Mouse (Mus musculus): Measurements from ENCODE around the gene D430041D05Rik. TPM values are rescaled to one million over a fixed set of nuclear protein-coding genes. Genes with fewer than 3 reads are reported as not detected.
A peak's percentile ranks its signal among the peaks of the same experiment; 100 is the strongest.

D430041D05Rik gene
- polyA plus RNA-seq, 1 experiment from 2014 or later = 7.9 TPM

DNA sequence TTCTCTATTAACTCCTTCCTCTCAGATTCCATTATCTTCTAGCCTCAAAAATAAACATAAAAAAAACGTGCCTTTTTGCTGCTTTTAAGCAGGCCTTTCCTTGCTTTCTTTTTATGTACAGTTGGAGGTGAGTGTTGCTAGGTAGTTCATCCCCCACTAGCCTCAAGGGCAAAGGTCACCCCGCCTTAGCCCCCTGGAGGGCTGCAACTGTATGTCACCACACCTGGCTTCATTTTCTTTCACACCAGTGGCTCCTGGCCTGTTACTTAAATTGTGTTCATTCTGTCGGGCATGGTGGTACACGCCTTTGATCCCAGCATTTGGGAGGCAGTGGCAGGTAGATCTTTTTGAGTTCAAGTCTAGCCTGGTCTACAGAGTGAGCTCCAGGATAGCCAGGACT is 31.5 kb upstream of the D430041D05Rik start:
- Histone ChIP-seq H3K27me3 (replicated peaks; ENCODE audit: control insufficient read depth, insufficient read depth, low read length) (no peaks in the 10 kb centered on the region), H3K36me3 (ENCODE audit: control insufficient read depth, insufficient read depth, low read length) (peaks cover 12% of the 10 kb centered on the region; the same call in 1 of the 2 replicates), H3K4me3 (ENCODE audit: low read depth, low read length) (no peak overlapping the region), H3K4me1 (ENCODE audit: control insufficient read depth, insufficient read depth, low read length) (no peaks in the 10 kb centered on the region), H3K9ac (ENCODE audit: low read length) (no peak overlapping the region), H3K27ac (ENCODE audit: low read depth, low read length) (no peak overlapping the region), H3K9me3 (replicated peaks; ENCODE audit: control insufficient read depth, low read length) (no peaks in the 10 kb centered on the region), H3K4me2 (ENCODE audit: low read length) (no peak overlapping the region)
- WGBS = 65% methylated on average over 4 of the region's 4 CpGs
- DNase-seq (ENCODE audit: low spot score) (no peak), ATAC-seq (no peak)

DNA sequence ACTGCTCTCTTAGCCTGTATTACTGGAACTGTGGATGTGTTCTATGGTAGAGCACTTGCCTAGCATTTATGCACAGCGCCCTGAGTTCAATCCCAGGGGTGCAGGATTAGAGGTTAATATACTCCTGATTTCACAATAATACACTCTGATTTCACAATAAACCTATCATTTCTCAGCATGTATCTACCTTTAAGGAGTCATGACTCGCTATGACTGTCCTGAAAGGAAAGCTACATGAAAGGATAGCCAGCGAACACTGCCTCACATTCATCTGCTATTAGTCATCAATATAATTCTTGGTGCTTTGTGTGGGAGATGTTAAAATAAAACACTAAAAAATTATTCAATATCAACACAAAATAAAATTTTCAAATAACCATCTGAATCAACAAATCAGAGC is 25.4 kb upstream of the D430041D05Rik start:
- Histone ChIP-seq H3K27ac (ENCODE audit: low read depth, low read length) (no peak overlapping the region), H3K36me3 (ENCODE audit: control insufficient read depth, insufficient read depth, low read length) (peaks cover 54% of the 10 kb centered on the region), H3K4me2 (ENCODE audit: low read length) (no peak overlapping the region), H3K4me3 (ENCODE audit: low read depth, low read length) (no peak overlapping the region), H3K4me1 (ENCODE audit: control insufficient read depth, insufficient read depth, low read length) (no peaks in the 10 kb centered on the region), H3K9me3 (replicated peaks; ENCODE audit: control insufficient read depth, low read length) (no peaks in the 10 kb centered on the region), H3K27me3 (replicated peaks; ENCODE audit: control insufficient read depth, insufficient read depth, low read length) (no peaks in the 10 kb centered on the region), H3K9ac (ENCODE audit: low read length) (no peak overlapping the region)
- WGBS = 93% methylated on average over 3 of the region's 3 CpGs
- DNase-seq (ENCODE audit: low spot score) = no peak
- no peak for ATAC-seq

DNA sequence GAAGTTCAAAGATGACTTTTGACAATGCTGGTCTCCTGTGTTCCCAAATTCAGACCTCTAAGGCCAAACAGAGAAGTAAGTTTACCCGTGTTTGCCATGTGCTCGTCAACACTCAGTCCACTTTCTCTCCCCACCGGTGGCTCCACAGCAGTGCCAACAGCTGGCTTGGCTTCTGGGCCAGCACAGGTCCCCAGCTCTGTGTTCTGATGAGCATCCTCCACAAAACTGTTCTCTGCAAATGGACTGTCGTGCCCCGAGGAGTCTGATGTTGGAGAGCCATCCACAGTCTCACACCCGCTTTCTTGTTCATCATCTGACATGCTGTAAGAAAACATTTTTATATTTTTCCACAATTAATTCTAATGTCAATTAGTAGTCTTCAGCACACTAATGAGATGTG is 20.3 kb upstream of the D430041D05Rik start:
- H3K4me2 ChIP-seq (ENCODE audit: low read length) = no peak overlapping the region
- 91% methylated on average over 6 of the region's 6 CpGs for WGBS
- H3K4me3 ChIP-seq (ENCODE audit: low read depth, low read length) = no peak overlapping the region
- DNase-seq (ENCODE audit: low spot score) (no peak), ATAC-seq (no peak)
- no peaks in the 10 kb centered on the region for H3K27me3 ChIP-seq (replicated peaks; ENCODE audit: control insufficient read depth, insufficient read depth, low read length)
- no peak overlapping the region for H3K9ac ChIP-seq (ENCODE audit: low read length)
- no peaks in the 10 kb centered on the region for H3K4me1 ChIP-seq (ENCODE audit: control insufficient read depth, insufficient read depth, low read length)
- H3K36me3 ChIP-seq (ENCODE audit: control insufficient read depth, insufficient read depth, low read length) = peaks cover 43% of the 10 kb centered on the region
- H3K9me3 ChIP-seq (replicated peaks; ENCODE audit: control insufficient read depth, low read length) = no peaks in the 10 kb centered on the region
- no peak overlapping the region for H3K27ac ChIP-seq (ENCODE audit: low read depth, low read length)

DNA sequence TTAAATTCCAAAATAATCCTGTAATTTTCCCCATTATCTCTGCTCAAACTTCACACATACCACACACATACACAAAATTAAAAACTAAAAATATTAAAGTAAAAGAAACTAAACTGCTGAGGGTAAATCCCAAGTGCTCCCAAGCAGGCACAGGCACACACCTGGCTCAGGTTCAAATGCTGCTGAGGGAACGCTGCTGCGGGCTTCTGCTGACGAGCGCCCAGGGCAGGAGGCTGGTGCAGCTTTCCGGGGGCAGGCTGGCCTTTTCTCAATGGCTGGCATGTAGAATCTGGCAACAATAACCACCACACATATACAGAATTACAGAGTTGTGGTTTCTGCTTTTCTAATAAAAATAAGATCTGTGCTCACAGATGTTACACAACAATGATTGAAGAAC is 19.8 kb upstream of the D430041D05Rik start:
- Histone ChIP-seq H3K9ac (ENCODE audit: low read length) (no peak overlapping the region), H3K36me3 (ENCODE audit: control insufficient read depth, insufficient read depth, low read length) (peaks cover 38% of the 10 kb centered on the region), H3K9me3 (replicated peaks; ENCODE audit: control insufficient read depth, low read length) (no peaks in the 10 kb centered on the region), H3K27ac (ENCODE audit: low read depth, low read length) (no peak overlapping the region), H3K4me1 (ENCODE audit: control insufficient read depth, insufficient read depth, low read length) (no peaks in the 10 kb centered on the region), H3K4me3 (ENCODE audit: low read depth, low read length) (no peak overlapping the region), H3K27me3 (replicated peaks; ENCODE audit: control insufficient read depth, insufficient read depth, low read length) (no peaks in the 10 kb centered on the region), H3K4me2 (ENCODE audit: low read length) (no peak overlapping the region)
- ATAC-seq (no peak), DNase-seq (ENCODE audit: low spot score) (no peak)
- WGBS = 78% methylated on average over 5 of the region's 5 CpGs

DNA sequence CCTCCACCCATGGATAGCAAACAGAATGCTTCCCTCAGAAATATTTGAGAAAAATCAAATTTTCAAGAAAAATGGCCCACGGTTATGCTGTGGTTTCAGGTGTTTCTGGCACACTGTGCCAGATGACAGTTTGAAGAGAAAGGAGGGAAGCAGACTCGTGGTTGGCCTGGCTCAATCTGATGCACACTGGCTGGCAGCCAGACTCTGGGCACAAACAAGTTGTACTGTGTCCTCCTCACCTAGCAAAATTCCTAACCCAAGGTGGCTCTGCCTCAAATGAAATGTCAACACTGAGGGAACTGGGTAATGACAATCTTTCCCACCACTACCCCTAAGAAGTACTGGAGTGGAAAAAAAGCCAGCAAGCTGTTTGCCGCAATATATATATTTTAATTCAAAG is 15.3 kb upstream of the D430041D05Rik start:
- no peaks in the 10 kb centered on the region for H3K4me1 ChIP-seq (ENCODE audit: control insufficient read depth, insufficient read depth, low read length)
- H3K4me3 ChIP-seq (ENCODE audit: low read depth, low read length) = no peak overlapping the region
- no peak overlapping the region for H3K27ac ChIP-seq (ENCODE audit: low read depth, low read length)
- H3K4me2 ChIP-seq (ENCODE audit: low read length) = no peak overlapping the region
- DNase-seq (ENCODE audit: low spot score) (no peak), ATAC-seq (no peak)
- no peaks in the 10 kb centered on the region for H3K9me3 ChIP-seq (replicated peaks; ENCODE audit: control insufficient read depth, low read length)
- H3K27me3 ChIP-seq (replicated peaks; ENCODE audit: control insufficient read depth, insufficient read depth, low read length) = no peaks in the 10 kb centered on the region
- H3K36me3 ChIP-seq (ENCODE audit: control insufficient read depth, insufficient read depth, low read length) = peaks cover 11% of the 10 kb centered on the region
- no peak overlapping the region for H3K9ac ChIP-seq (ENCODE audit: low read length)
- 69% methylated on average over 3 of the region's 3 CpGs for WGBS

DNA sequence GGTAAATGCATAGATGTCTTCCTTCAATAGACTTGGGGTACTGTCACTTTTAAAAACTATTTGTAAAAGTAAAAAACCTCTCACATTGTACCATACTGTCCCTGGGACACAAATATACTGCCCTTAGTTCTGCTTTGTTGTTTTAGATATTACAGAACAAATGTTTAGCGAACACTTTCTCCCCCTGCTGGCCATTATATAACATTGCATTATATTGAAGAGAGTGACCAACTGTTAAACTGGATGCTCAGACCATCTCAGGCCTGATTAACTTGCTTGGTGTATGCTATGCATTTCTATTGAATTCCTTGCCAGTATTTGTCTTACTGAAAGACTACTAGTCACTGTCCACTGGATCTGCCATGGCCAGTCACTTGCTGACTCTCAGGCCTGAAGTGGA is 11.4 kb upstream of the D430041D05Rik start:
- H3K9me3 ChIP-seq (replicated peaks; ENCODE audit: control insufficient read depth, low read length) = no peaks in the 10 kb centered on the region
- DNase-seq (ENCODE audit: low spot score) (peak; percentile 79), ATAC-seq (peak; percentile 54)
- H3K4me3 ChIP-seq (ENCODE audit: low read depth, low read length) = no peak overlapping the region
- 6% methylated on average over 1 of the region's 1 CpGs for WGBS
- no peak overlapping the region for H3K4me2 ChIP-seq (ENCODE audit: low read length)
- no peak overlapping the region for H3K27ac ChIP-seq (ENCODE audit: low read depth, low read length)
- H3K9ac ChIP-seq (ENCODE audit: low read length) = no peak overlapping the region
- no peaks in the 10 kb centered on the region for H3K36me3 ChIP-seq (ENCODE audit: control insufficient read depth, insufficient read depth, low read length)
- H3K27me3 ChIP-seq (replicated peaks; ENCODE audit: control insufficient read depth, insufficient read depth, low read length) = no peaks in the 10 kb centered on the region
- H3K4me1 ChIP-seq (ENCODE audit: control insufficient read depth, insufficient read depth, low read length) = no peaks in the 10 kb centered on the region

DNA sequence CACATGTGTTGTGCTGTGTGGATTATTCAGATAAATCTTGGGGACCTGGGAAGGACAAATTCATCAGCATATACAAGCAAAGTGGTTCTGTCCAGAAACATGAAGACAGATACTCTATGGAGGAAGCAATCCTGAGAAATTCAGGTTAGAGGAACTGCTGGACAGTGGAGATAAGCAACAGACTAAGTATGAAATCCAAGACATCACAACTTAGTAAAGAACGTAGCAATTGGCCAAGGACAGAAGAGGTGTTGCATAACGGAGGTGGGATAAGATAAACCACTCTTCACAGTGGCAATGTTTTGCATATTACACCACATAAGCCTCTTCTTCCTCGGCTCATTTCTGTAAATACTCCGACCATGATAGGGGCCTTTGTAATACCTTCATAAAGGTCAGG is 10.0 kb upstream of the D430041D05Rik start:
- no peaks in the 10 kb centered on the region for H3K9me3 ChIP-seq (replicated peaks; ENCODE audit: control insufficient read depth, low read length)
- no peaks in the 10 kb centered on the region for H3K36me3 ChIP-seq (ENCODE audit: control insufficient read depth, insufficient read depth, low read length)
- H3K27me3 ChIP-seq (replicated peaks; ENCODE audit: control insufficient read depth, insufficient read depth, low read length) = no peaks in the 10 kb centered on the region
- H3K9ac ChIP-seq (ENCODE audit: low read length) = no peak overlapping the region
- DNase-seq (ENCODE audit: low spot score) = no peak
- no peak overlapping the region for H3K4me2 ChIP-seq (ENCODE audit: low read length)
- no peaks in the 10 kb centered on the region for H3K4me1 ChIP-seq (ENCODE audit: control insufficient read depth, insufficient read depth, low read length)
- WGBS = 88% methylated on average over 4 of the region's 4 CpGs
- no peak for ATAC-seq
- H3K27ac ChIP-seq (ENCODE audit: low read depth, low read length) = no peak overlapping the region
- no peak overlapping the region for H3K4me3 ChIP-seq (ENCODE audit: low read depth, low read length)

DNA sequence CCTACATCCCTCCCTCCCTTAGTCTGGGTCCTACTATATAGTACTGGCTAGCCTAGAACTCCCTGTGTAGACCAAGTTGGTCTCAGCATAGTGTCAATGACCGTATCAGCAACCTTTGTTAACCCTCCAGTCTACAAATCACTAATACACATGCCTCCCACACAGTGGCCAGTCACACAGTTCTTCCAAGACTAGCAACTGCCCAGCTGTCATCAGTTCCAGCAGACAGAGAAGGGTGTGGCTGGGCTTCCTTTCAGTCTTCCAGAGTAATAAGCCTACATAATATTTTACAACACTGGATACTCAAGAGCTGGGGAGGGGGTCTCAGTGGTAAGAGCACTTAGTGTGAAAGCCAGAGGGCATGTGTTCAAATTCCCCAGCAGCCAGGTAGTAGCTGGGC is 9.2 kb upstream of the D430041D05Rik start:
- Histone ChIP-seq H3K36me3 (ENCODE audit: control insufficient read depth, insufficient read depth, low read length) (no peaks in the 10 kb centered on the region), H3K9me3 (replicated peaks; ENCODE audit: control insufficient read depth, low read length) (no peaks in the 10 kb centered on the region), H3K4me2 (ENCODE audit: low read length) (no peak overlapping the region), H3K27me3 (replicated peaks; ENCODE audit: control insufficient read depth, insufficient read depth, low read length) (no peaks in the 10 kb centered on the region), H3K9ac (ENCODE audit: low read length) (no peak overlapping the region), H3K4me3 (ENCODE audit: low read depth, low read length) (no peak overlapping the region), H3K27ac (ENCODE audit: low read depth, low read length) (no peak overlapping the region), H3K4me1 (ENCODE audit: control insufficient read depth, insufficient read depth, low read length) (no peaks in the 10 kb centered on the region)
- ATAC-seq (no peak), DNase-seq (ENCODE audit: low spot score) (no peak)
- WGBS = 88% methylated on average over 1 of the region's 1 CpGs

DNA sequence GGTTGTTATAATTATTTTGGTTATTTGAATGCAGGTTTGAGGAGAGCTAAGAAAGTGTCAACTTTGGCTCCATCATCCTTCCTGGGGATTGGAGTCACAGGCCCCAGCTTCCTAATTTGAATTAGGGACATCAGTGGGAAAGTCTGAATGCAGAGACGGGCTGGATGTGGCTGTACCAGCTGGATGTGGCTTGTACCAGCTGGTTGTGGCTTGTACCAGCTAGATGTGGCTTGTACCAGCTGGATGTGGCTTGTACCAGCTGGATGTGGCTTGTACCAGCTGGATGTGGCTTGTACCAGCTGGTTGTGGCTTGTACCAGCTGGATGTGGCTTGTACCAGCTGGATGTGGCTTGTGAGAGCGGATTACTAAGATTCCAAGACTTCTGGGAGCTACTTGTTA is 8.6 kb upstream of the D430041D05Rik start:
- Histone ChIP-seq H3K4me2 (ENCODE audit: low read length) (no peak overlapping the region), H3K4me3 (ENCODE audit: low read depth, low read length) (no peak overlapping the region), H3K27me3 (replicated peaks; ENCODE audit: control insufficient read depth, insufficient read depth, low read length) (no peaks in the 10 kb centered on the region), H3K36me3 (ENCODE audit: control insufficient read depth, insufficient read depth, low read length) (no peaks in the 10 kb centered on the region), H3K4me1 (ENCODE audit: control insufficient read depth, insufficient read depth, low read length) (no peaks in the 10 kb centered on the region), H3K27ac (ENCODE audit: low read depth, low read length) (no peak overlapping the region), H3K9me3 (replicated peaks; ENCODE audit: control insufficient read depth, low read length) (no peaks in the 10 kb centered on the region), H3K9ac (ENCODE audit: low read length) (no peak overlapping the region)
- 83% methylated on average over 2 of the region's 2 CpGs for WGBS
- ATAC-seq = no peak
- DNase-seq (ENCODE audit: low spot score) = no peak

Measured in forebrain, embryonic 14.5 days (tissue).